Mouse (Mus musculus) heart, postnatal 0 days (tissue): Measurements from ENCODE around the gene Esx1. TPM values are rescaled to one million over a fixed set of nuclear protein-coding genes. Genes with fewer than 3 reads are reported as not detected.

Source experiments
- ATAC-seq: fragments of 200-750 bp; cut with Nextera tagmentation; 2 replicates; pipeline ENCODE4 v1.8.0; 2017; ENCODE audit warnings: low read depth, moderate number of reproducible peaks, moderate library complexity; ENCODE audit not compliant: insufficient read depth
- DNase-seq: peaks from one replicate; pipeline ENCODE4 v3.0.0-alpha.2; 2016; ENCODE audit warnings: low spot score
- H3K27ac ChIP-seq: fragments of 300-500 bp; sonication (generic); 2 replicates; pipeline ENCODE4 v1.5.1; 2014; ENCODE audit warnings: low read depth, mild to moderate bottlenecking
- H3K27me3 ChIP-seq: fragments of 300-500 bp; sonication (generic); 2 replicates; pipeline ENCODE4 v1.6.1; 2014; ENCODE audit warnings: low read length, mixed read lengths; ENCODE audit not compliant: control insufficient read depth, insufficient read depth
- H3K36me3 ChIP-seq: fragments of 300-500 bp; sonication (generic); replicated peaks from 2 replicates; pipeline ENCODE4 v1.6.1; 2014; ENCODE audit warnings: low read length, mixed read lengths; ENCODE audit not compliant: control insufficient read depth, insufficient read depth
- H3K4me1 ChIP-seq: fragments of 300-500 bp; sonication (generic); 2 replicates; pipeline ENCODE4 v1.6.1; 2014; ENCODE audit warnings: antibody characterized with exemption; ENCODE audit not compliant: control insufficient read depth, insufficient read depth
- H3K4me2 ChIP-seq: fragments of 300-500 bp; sonication (generic); 2 replicates; pipeline ENCODE4 v1.6.1; 2014; ENCODE audit warnings: low read depth, mild to moderate bottlenecking, low read length, moderate library complexity
- H3K4me3 ChIP-seq: fragments of 300-500 bp; sonication (generic); 2 replicates; pipeline ENCODE4 v1.5.1; 2014; ENCODE audit warnings: low read depth, low read length
- H3K9ac ChIP-seq: fragments of 300-500 bp; sonication (generic); replicated peaks from 2 replicates; pipeline ENCODE4 v1.6.1; 2014; ENCODE audit warnings: low read depth, low read length, mixed read lengths
- H3K9me3 ChIP-seq: fragments of 300-500 bp; sonication (generic); replicated peaks from 2 replicates; pipeline ENCODE4 v1.6.1; 2016; ENCODE audit warnings: low read length; ENCODE audit not compliant: control insufficient read depth
- CTCF ChIP-seq: IDR thresholded peaks from 2 replicates; pipeline ENCODE4 v1.5.1; 2016; ENCODE audit warnings: antibody characterized with exemption, control low read depth, low read depth
- EP300 ChIP-seq: IDR thresholded peaks from 2 replicates; pipeline ENCODE4 v1.6.1; 2016; ENCODE audit warnings: antibody characterized with exemption, low read depth
- whole genome bisulfite sequencing: fragments of 180-500 bp; shearing (Covaris S2); extraction: QIAGEN DNeasy Blood & Tissue Kit; methylation state at CpG from one replicate; pipeline ENCODE4 v1.1.7; 2014; 5-methylcytosine and 5-hydroxymethylcytosine counted together
- polyA plus RNA-seq: library from polyadenylated mRNA; unstranded; fragments of >200 nt; fragmentation: Nextera tagmentation; extraction: Ambion mirVana; gene quantifications from 2 replicates; pipeline ENCODE4 v1.2.1, GENCODE M21; 2015
- total RNA-seq: library from RNA; depleted of rRNA; stranded (reverse); fragments of >200 nt; gene quantifications from 2 replicates; pipeline ENCODE4 v1.2.3, GENCODE M21; 2014; ENCODE audit warnings: low replicate concordance; rRNA removed

The Esx1 gene
- total RNA-seq = not detected in 2 replicates
- polyA plus RNA-seq = not detected in 2 replicates

- DNase-seq = no peak
- H3K4me1 ChIP-seq = no peaks in the 10 kb centered on the region
- H3K4me2 ChIP-seq = 0 out of 2 replicates have a peak within 1 kb of the TSS, but pooled peaks have one; percentile 9
- H3K9me3 ChIP-seq = no peaks in the 10 kb centered on the region
- no peak for ATAC-seq
- no peak within 1 kb of the TSS for H3K9ac ChIP-seq
- H3K4me3 ChIP-seq = peak within 1 kb of the TSS; percentile 9; the same call in 1 of the 2 replicates
- 20% methylated on average over 18 of the region's 21 CpGs for WGBS
- H3K36me3 ChIP-seq = no peaks in the 10 kb centered on the region
- peaks cover 76% of the 10 kb centered on the region for H3K27me3 ChIP-seq
- no peak within 1 kb of the TSS for H3K27ac ChIP-seq
- TF ChIP-seq CTCF = no peak
- TF ChIP-seq EP300 = no peak
Measured at GRCm38 (mm10) chrX:137121718-137122117, at the start of gene Esx1. Esx1 (minus strand) TSS chrX:137122083.

DNA sequence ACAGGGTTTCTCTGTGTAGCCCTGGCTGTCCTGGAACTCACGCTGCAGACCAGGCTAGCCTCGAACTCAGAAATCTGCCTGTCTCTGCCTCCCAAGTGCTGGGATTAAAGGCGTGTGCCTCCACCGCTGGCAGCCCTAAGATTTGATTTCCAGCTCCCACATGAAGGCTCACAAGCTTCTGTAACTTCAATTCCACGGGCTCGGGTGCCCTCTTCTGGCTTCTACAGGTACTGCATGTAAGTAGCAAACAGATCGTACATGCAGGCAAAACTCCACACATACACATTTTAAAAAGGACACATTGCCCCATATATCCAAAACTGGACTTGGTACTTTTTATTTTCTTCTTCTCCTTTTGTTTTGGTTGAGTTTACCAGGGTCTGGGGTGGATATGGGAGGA lies 48.1 kb upstream of the Esx1 start:
- no peak for ATAC-seq
- Histone ChIP-seq H3K4me2 (no peak overlapping the region), H3K36me3 (no peaks in the 10 kb centered on the region), H3K4me1 (no peaks in the 10 kb centered on the region), H3K4me3 (no peak overlapping the region), H3K9ac (no peak overlapping the region), H3K27ac (no peak overlapping the region), H3K27me3 (no peaks in the 10 kb centered on the region), H3K9me3 (no peaks in the 10 kb centered on the region)
- DNase-seq = no peak
- TF ChIP-seq EP300 (no peak), CTCF (peak; percentile 19; the same call in 1 of the 2 replicates)
- WGBS = 40% methylated on average over 7 of the region's 7 CpGs

DNA sequence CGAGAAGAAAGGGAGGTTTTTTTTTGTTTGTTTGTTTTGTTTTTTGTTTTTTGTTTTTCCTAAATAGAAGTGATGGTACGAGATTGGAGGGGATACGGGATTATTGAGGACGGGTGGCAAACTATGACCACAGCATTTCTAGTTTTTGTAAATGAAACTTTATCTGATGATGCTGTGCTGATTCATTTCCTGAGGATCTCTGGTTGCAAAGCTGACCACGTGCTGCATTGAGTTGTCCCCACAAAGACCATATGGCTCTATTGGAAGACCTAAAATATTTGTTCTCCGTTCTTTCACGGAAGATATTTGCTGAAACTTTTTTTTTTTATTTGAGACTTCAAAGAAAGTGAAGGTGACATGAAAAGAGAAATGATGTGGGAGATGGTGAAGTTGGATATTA lies 45.8 kb upstream of the Esx1 start:
- Histone ChIP-seq H3K4me1 (no peaks in the 10 kb centered on the region), H3K9me3 (no peaks in the 10 kb centered on the region), H3K27ac (no peak overlapping the region), H3K27me3 (no peaks in the 10 kb centered on the region), H3K9ac (no peak overlapping the region), H3K36me3 (no peaks in the 10 kb centered on the region), H3K4me2 (no peak overlapping the region), H3K4me3 (no peak overlapping the region)
- TF ChIP-seq CTCF = no peak
- TF ChIP-seq EP300 = no peak
- ATAC-seq (no peak), DNase-seq (no peak)
- 66% methylated on average over 7 of the region's 7 CpGs for WGBS

- 64% methylated on average over 3 of the region's 3 CpGs for WGBS
Measured at GRCm38 (mm10) chrX:137165621-137166020, 43.7 kb upstream of the Esx1 start.

DNA sequence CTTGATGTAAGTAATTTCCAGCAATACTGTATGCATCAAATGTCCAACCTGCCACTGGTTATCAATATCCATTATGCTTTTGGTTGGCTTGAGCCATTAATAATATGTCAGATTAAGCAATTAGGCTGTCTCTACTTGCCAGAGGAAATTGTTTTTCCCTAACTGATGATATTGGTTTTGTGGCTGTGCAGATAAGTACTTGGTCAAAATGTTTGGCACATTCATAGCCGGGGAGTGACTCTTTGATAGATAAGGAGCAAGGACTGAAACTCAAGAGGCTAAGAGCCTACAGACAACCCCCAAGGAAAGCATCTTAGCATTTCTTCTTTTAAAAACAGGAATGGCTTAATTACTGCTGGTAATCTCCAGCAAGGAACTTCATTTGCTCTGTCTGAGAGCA lies 40.8 kb upstream of the Esx1 start:
- DNase-seq (no peak), ATAC-seq (no peak)
- Histone ChIP-seq H3K9ac (no peak overlapping the region), H3K27me3 (no peaks in the 10 kb centered on the region), H3K9me3 (no peaks in the 10 kb centered on the region), H3K4me1 (no peaks in the 10 kb centered on the region), H3K4me2 (no peak overlapping the region), H3K4me3 (no peak overlapping the region), H3K27ac (no peak overlapping the region), H3K36me3 (no peaks in the 10 kb centered on the region)
- TF ChIP-seq EP300 = no peak
- TF ChIP-seq CTCF = no peak
- 39% methylated on average over 1 of the region's 1 CpGs for WGBS

More at GRCm38 (mm10) chrX:137165621-137166020, 43.7 kb upstream of the Esx1 start:
- no peaks in the 10 kb centered on the region for H3K4me1 ChIP-seq
- no peaks in the 10 kb centered on the region for H3K9me3 ChIP-seq
- no peak for DNase-seq
- H3K36me3 ChIP-seq = no peaks in the 10 kb centered on the region
- no peak overlapping the region for H3K4me2 ChIP-seq
- H3K4me3 ChIP-seq = no peak overlapping the region
- H3K27me3 ChIP-seq = no peaks in the 10 kb centered on the region
- TF ChIP-seq EP300 = no peak
- no peak for TF ChIP-seq CTCF
- H3K9ac ChIP-seq = no peak overlapping the region
- H3K27ac ChIP-seq = no peak overlapping the region
- no peak for ATAC-seq

GRCm38 (mm10) chrX:137160971-137161370 lies 39.1 kb upstream of the Esx1 start:
- Histone ChIP-seq H3K36me3 (no peaks in the 10 kb centered on the region), H3K4me1 (no peaks in the 10 kb centered on the region), H3K4me2 (no peak overlapping the region), H3K4me3 (no peak overlapping the region), H3K9ac (no peak overlapping the region), H3K9me3 (no peaks in the 10 kb centered on the region), H3K27me3 (no peaks in the 10 kb centered on the region), H3K27ac (no peak overlapping the region)
- DNase-seq (no peak), ATAC-seq (no peak)
- TF ChIP-seq CTCF = no peak
- no peak for TF ChIP-seq EP300
- 58% methylated on average over 3 of the region's 3 CpGs for WGBS
